Mouse (Mus musculus): Measurements from ENCODE around the gene Tns1.

DNA sequence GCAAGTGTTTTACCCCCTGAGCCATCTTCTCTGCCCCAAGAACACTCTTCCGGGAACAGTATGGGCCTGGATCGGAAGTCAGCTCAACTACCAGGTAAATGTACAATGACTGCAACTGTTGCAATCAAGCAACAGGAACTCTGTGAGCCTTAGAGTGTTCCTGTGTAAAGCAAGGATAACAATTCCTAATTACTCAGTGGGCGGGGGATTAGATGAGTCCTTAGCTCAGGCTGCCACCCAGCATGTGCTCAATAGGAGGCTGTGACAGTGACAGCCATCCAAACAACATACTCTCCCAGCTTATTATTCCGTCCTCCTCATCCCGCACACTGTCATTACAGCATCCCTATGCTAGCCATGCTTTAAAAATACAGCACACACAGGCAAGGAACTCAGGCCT lies 200.0 kb downstream of the Tns1 start:
- TF ChIP-seq POLR2A (IDR thresholded peaks at IDR 0.05; ENCODE audit: insufficient read depth, low read depth, low read length), result no peak
- TF ChIP-seq CTCF (IDR thresholded peaks at IDR 0.05), result no peak

All from heart, adult 2 months (tissue).